Mouse (Mus musculus) naive thymus-derived CD4-positive, alpha-beta T cell, adult 2 months (primary cell): ENCODE data around the gene Avil.
A peak's percentile ranks its signal among the peaks of the same experiment; 100 is the strongest.

Experiments
- DNase-seq: peaks from one replicate; pipeline ENCODE4 v3.0.0-alpha.2; 2011; ENCODE audit warnings: low read depth

Avil gene

GRCm38 (mm10) chr10:126981746-126982145, 18.8 kb upstream of the Avil start:
- DNase-seq = no peak

GRCm38 (mm10) chr10:126983193-126983725, 17.2 kb upstream of the Avil start:
- DNase-seq = no peak

- no peak for DNase-seq
Measured at GRCm38 (mm10) chr10:126984189-126985004, 16.1 kb upstream of the Avil start.

GRCm38 (mm10) chr10:126985127-126985526, 15.4 kb upstream of the Avil start:
- DNase-seq = no peak

GRCm38 (mm10) chr10:126985579-126985978, 14.9 kb upstream of the Avil start:
- DNase-seq = no peak

GRCm38 (mm10) chr10:126986541-126986961, 14.0 kb upstream of the Avil start:
- no peak for DNase-seq

GRCm38 (mm10) chr10:126987183-126988118, 13.1 kb upstream of the Avil start:
- DNase-seq = no peak

- DNase-seq = no peak
Measured at GRCm38 (mm10) chr10:126988513-126989165, 11.9 kb upstream of the Avil start.

- DNase-seq = peak; percentile 91
Measured at GRCm38 (mm10) chr10:126990313-126991056, 10.0 kb upstream of the Avil start.

GRCm38 (mm10) chr10:126991676-126992075, 8.8 kb upstream of the Avil start:
- no peak for DNase-seq

GRCm38 (mm10) chr10:126993621-126994020, 6.9 kb upstream of the Avil start:
- no peak for DNase-seq

- DNase-seq = no peak
Measured at GRCm38 (mm10) chr10:126997340-126998113, 3.0 kb upstream of the Avil start.

- DNase-seq = no peak
Measured at GRCm38 (mm10) chr10:127001297-127001696, 788 bp downstream of the Avil start.

- no peak for DNase-seq
Measured at GRCm38 (mm10) chr10:127002056-127002455, 1.5 kb downstream of the Avil start.

- no peak for DNase-seq
Measured at GRCm38 (mm10) chr10:127002765-127003164, 2.3 kb downstream of the Avil start.

- DNase-seq = no peak
Measured at GRCm38 (mm10) chr10:127003334-127003733, 2.8 kb downstream of the Avil start.

- DNase-seq = no peak
Measured at GRCm38 (mm10) chr10:127003806-127004205, 3.3 kb downstream of the Avil start.

- no peak for DNase-seq
Measured at GRCm38 (mm10) chr10:127016488-127016887, 16.0 kb downstream of the Avil start.

- DNase-seq = no peak
Measured at GRCm38 (mm10) chr10:127017071-127017470, 16.6 kb downstream of the Avil start.

GRCm38 (mm10) chr10:127018422-127018821, 17.9 kb downstream of the Avil start:
- DNase-seq = no peak
